Mouse (Mus musculus) lung, postnatal 0 days (tissue): ENCODE data around the gene Cd300lg.

Experiments
- CTCF ChIP-seq: IDR thresholded peaks from 2 replicates; pipeline ENCODE4 v1.5.1; 2016; ENCODE audit warnings: antibody characterized with exemption, mild to moderate bottlenecking
- EP300 ChIP-seq: IDR thresholded peaks from 2 replicates; pipeline ENCODE4 v1.6.1; 2016; ENCODE audit warnings: antibody characterized with exemption, mild to moderate bottlenecking, control low read depth

DNA sequence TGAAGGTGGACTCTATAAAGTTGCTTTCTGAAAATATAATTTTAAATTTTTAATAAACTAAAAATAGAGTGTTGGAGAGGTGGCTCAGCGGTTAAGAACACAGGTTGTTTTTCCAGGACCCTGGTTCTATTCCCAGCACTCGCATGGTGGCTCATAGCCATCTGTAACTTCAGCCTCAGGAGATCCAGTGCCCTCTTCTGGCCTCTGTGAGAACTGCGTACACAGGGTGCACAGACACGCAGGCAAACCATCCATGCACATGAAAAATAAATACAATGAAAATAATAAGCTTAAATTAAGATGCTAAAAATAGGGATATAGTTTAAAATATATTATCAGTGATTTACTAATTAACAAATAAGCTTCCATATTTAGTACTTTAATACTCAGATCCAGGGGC lies 663 bp upstream of the Cd300lg start:
- TF ChIP-seq CTCF (no peak; the same call in 1 of the 2 replicates), EP300 (no peak)
